Mouse (Mus musculus): ENCODE measurements around the gene Oas1f. TPM values are rescaled to one million over a fixed set of nuclear protein-coding genes. Genes with fewer than 3 reads are reported as not detected.
"Not testable (repeated sequence)": the region's sequence is repeated elsewhere in the genome, so short reads cannot be mapped to it uniquely, and the experiment has no call there.

Oas1f gene
- polyA plus RNA-seq, 1 experiment from 2014 or later: not detected

DNA sequence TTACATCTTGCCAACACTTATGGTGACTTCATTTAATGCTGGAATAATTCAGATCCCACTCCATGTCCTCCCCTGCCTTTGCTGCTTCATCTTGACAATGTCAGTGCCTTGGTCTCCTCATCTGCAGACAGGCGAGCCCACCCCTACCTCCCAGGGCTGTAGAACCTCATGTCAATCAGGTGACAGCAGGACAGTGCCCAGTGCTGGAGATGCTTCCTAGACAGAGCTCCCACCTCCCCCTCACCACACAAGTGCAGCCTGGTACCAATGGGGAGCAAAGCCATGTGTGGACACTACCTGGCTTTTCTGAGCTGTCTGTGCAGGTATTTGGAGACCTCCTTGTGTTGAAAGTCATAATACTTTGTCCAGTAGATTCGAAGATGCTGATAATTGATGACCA lies 31.6 kb downstream of the Oas1f start:
- ATAC-seq (ENCODE audit: low FRiP score, low read depth); H3K9ac ChIP-seq; H3K27ac ChIP-seq (replicated peaks); H3K4me3 ChIP-seq; H3K4me2 ChIP-seq; H3K4me1 ChIP-seq (replicated peaks); H3K27me3 ChIP-seq; H3K36me3 ChIP-seq; H3K9me3 ChIP-seq: not testable (repeated sequence)
- WGBS: 65% methylated on average over 2 of the region's 2 CpGs

DNA sequence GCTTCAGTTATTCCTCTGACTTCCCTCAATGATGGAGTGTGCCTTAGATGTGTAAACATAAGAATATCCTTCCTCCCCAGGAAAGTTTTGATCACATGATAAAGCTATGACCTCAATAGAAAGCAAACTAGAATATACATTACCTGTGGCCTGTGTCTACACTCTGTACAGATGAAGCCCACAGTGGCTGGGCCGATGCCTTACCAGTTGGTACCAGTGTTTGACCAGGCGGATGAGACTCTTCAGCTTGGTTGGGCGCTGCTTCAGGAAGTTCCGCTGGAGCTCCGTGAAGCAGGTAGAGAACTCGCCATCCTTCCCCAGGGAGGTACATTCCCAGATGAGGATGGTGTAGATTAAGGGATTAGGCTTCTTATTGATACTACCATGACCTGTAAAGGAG lies 34.5 kb downstream of the Oas1f start:
- H3K27ac ChIP-seq (replicated peaks); H3K4me1 ChIP-seq (replicated peaks); H3K27me3 ChIP-seq; H3K9ac ChIP-seq; H3K4me2 ChIP-seq; ATAC-seq (ENCODE audit: low FRiP score, low read depth); H3K9me3 ChIP-seq; H3K4me3 ChIP-seq; H3K36me3 ChIP-seq: not testable (repeated sequence)
- 97% methylated on average over 6 of the region's 6 CpGs for WGBS

DNA sequence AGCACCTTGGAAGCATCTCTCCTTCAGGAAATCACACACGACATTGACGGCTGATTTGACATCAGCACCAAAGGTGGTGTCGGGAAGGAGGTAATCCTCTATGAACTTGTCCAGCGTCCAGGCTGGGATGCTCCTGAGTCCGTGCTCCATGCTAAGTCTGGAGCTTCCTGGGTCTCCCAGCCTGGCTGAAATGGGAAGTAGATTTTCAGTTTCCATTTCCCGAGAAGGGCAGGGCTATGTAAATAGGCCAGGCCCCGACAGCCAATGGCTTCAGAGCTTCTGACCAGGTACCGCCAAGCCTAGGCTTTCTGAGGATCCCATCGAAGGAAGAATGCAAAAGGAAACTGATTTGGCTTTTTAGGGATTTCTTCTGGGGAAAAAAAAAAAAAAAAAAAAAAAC lies 40.2 kb downstream of the Oas1f start, which contains the start of gene Oas1g:
Oas1g (minus strand) TSS at position 201 of the 400 bp plus-strand sequence.
- H3K27me3 ChIP-seq; H3K4me2 ChIP-seq; H3K36me3 ChIP-seq; H3K9me3 ChIP-seq; H3K9ac ChIP-seq; H3K27ac ChIP-seq (replicated peaks); H3K4me3 ChIP-seq; ATAC-seq (ENCODE audit: low FRiP score, low read depth); H3K4me1 ChIP-seq (replicated peaks): not testable (repeated sequence)
- WGBS: 35% methylated on average over 6 of the region's 9 CpGs

DNA sequence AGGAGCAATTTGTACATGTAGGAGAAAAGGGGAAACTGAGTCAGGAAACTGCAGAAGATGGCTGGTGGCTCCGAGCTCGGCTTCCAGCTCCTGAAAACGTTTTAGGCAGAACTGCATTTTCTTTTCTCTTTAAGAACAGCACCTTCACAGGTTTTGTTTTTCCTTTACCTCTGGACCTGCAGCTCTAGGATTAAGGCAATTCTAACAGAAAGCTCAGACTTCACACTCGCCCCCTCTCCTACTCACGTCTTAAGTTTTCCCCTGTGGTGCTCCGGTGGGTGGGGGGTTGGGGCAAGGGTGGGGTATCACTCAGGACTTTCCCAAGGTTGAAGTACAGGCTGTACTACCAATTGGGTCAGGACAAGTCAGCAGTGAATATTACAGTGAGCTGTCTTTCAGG lies 40.7 kb downstream of the Oas1f start:
- H3K27me3 ChIP-seq: no peaks in the 10 kb centered on the region
- no peak overlapping the region for H3K9ac ChIP-seq
- no peak overlapping the region for H3K4me3 ChIP-seq
- 53% methylated on average over 6 of the region's 6 CpGs for WGBS
- no peaks in the 10 kb centered on the region for H3K9me3 ChIP-seq
- ATAC-seq (ENCODE audit: low FRiP score, low read depth): no peak
- no peaks in the 10 kb centered on the region for H3K4me1 ChIP-seq (replicated peaks)
- no peaks in the 10 kb centered on the region for H3K36me3 ChIP-seq
- no peak overlapping the region for H3K27ac ChIP-seq (replicated peaks)
- H3K4me2 ChIP-seq: no peak overlapping the region

DNA sequence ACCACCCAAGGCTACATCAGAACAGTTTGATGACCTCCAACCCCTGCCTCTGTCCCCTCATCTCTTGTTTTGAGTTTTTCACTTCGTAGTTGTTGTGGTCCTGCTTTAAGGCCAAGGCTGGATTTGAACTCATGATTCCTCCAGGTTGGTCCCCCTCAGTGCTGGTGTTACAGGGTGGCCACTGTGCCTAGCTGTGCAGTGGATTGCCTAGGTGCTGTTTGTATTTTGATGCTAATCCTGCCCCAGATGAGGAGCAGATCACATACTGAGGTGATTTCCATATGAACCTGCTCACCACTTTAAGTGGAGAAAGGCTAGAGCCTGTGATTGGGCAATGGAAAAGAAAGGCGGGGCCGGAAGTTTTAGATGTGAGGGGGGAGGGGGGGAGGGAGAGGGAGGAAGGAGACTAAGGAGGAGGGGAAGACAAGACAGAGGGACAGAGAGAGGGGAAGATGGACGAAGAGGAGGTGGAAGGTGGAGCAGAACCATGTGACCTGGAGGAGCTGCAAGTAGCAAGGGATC lies 41.2 kb downstream of the Oas1f start:
- H3K4me2 ChIP-seq; H3K4me1 ChIP-seq (replicated peaks); H3K4me3 ChIP-seq; H3K9ac ChIP-seq; ATAC-seq (ENCODE audit: low FRiP score, low read depth); H3K36me3 ChIP-seq; H3K27ac ChIP-seq (replicated peaks); H3K9me3 ChIP-seq; H3K27me3 ChIP-seq: not testable (repeated sequence)
- WGBS: 38% methylated on average over 4 of the region's 4 CpGs

DNA sequence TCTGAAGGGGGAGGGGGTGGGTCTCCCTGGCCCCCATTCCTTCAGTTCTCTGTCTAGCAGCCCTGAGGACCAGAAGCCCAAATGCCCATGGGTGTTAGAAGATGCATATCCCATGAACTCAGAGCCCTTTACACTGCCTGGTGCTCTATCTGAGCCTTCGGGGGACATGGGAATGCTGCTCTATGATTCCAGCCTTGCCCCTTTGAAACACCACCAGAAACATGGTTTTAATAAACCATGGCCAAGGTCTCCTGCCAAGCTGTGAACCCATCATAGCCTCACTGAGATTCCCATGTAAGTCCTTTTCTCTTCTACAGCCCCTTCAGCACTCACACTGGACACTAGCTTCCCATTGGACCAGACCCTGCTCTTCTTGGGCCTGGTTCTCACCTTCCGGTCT lies 42.9 kb downstream of the Oas1f start:
- no peak overlapping the region for H3K4me2 ChIP-seq
- H3K27ac ChIP-seq (replicated peaks): no peak overlapping the region
- no peaks in the 10 kb centered on the region for H3K4me1 ChIP-seq (replicated peaks)
- no peaks in the 10 kb centered on the region for H3K27me3 ChIP-seq
- no peaks in the 10 kb centered on the region for H3K36me3 ChIP-seq
- no peak for ATAC-seq (ENCODE audit: low FRiP score, low read depth)
- 88% methylated on average over 2 of the region's 2 CpGs for WGBS
- H3K4me3 ChIP-seq: no peak overlapping the region
- H3K9me3 ChIP-seq: no peaks in the 10 kb centered on the region
- no peak overlapping the region for H3K9ac ChIP-seq

DNA sequence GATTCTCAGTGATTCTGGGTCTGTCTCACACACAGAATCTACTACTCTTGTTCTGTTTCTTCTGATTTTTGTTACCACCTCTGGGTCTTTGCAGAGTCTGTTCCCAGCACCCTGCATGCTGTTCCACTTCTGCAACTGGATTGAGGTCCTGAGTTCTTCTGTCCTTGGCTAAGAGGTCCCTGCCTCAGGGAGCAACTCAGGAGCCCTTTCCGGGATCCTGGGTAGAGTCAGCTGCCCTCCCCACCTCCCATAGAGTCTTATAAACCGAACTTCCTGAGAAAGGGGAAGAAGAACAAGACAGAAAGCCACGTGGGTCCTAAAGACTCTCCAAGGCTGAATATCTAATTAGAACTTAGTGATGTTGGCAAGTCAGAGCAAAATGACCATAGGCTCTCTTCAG lies 43.8 kb downstream of the Oas1f start:
- H3K4me2 ChIP-seq: no peak overlapping the region
- H3K9ac ChIP-seq: no peak overlapping the region
- no peaks in the 10 kb centered on the region for H3K36me3 ChIP-seq
- no peaks in the 10 kb centered on the region for H3K4me1 ChIP-seq (replicated peaks)
- 53% methylated on average over 3 of the region's 3 CpGs for WGBS
- no peaks in the 10 kb centered on the region for H3K9me3 ChIP-seq
- ATAC-seq (ENCODE audit: low FRiP score, low read depth): no peak
- H3K4me3 ChIP-seq: no peak overlapping the region
- H3K27ac ChIP-seq (replicated peaks): no peak overlapping the region
- H3K27me3 ChIP-seq: no peaks in the 10 kb centered on the region

DNA sequence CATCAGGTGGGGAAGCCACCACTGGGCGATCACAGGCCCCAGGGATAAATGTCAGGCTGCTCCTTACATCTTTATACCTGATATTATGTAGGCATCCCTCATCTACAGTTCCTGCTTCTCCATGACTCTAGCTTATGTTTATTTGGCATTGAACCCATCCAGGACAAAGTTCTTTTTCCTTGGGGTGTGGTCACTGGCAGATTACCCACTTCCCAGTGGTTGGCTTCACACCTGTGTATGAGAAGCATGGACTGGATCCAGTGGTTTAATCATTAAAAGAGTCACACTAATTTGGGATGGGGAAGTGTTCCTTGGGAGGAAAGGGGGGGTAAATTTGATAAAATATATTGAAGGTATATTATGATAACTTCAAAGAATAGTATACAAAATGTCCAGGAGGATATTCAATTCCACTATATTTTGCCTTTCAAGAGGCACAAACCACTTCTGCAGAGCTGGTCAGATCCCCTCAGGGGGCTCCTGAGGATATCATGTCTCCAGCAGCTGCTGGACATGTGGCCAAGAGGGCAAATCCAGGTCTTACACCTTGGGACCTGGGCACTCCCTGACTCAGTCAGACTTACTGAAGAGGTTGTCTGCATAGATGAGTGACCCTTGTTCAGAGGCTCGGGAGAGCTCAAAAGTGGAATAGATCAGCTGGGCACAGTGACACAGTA lies 44.5 kb downstream of the Oas1f start:
- H3K4me2 ChIP-seq; H3K36me3 ChIP-seq; ATAC-seq (ENCODE audit: low FRiP score, low read depth): not testable (repeated sequence)

DNA sequence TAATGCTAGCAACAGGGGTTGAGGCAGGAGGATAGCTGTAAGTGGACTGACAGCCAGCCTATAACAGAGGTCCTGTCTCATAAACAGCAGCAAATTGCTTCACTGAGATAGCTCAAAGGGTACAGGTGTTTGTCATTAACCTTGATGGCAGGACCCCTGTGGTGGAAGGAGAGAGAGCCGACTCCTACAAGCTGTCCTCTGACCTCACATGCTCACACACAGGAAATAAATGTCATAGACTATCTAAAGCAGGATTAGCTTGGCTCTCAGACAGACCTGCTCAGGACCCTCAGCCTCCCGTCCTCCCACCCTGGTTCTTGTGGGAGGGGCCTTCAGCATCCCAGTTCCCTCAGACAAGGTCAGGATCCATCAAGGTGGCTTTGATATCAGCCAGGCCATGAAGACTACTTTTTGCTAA lies 45.1 kb downstream of the Oas1f start:
- Histone ChIP-seq H3K9me3 (no peaks in the 10 kb centered on the region), H3K27ac (replicated peaks) (no peak overlapping the region), H3K9ac (no peak overlapping the region), H3K36me3 (no peaks in the 10 kb centered on the region), H3K4me1 (replicated peaks) (no peaks in the 10 kb centered on the region), H3K27me3 (no peaks in the 10 kb centered on the region), H3K4me2 (no peak overlapping the region), H3K4me3 (no peak overlapping the region)
- no peak for ATAC-seq (ENCODE audit: low FRiP score, low read depth)
- 84% methylated on average over 2 of the region's 2 CpGs for WGBS

More for the DNA sequence above, 44.5 kb downstream of the Oas1f start:
- H3K9ac ChIP-seq; H3K4me3 ChIP-seq; H3K9me3 ChIP-seq; H3K27me3 ChIP-seq; H3K27ac ChIP-seq (replicated peaks); H3K4me1 ChIP-seq (replicated peaks): not testable (repeated sequence)
- 78% methylated on average over 2 of the region's 2 CpGs for WGBS

DNA sequence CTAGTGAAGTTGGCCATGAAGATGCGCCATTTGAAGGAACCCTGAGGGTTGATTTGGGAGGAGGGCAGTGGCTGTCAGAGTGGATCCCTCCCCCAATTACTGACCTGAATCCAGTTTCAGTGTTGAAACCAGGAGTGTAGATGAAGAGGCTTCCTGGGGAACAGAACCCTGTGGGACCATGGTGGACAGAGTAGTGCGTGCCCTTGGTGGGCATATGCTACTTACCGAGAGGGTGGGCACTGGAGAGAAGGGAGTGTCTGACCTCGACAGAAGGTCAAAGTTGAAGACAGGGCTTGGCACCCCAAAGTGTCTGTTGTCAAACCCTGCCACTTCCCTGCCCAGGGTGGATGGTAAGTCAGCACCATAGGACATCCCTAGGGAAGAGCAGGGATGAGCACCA lies 46.7 kb downstream of the Oas1f start:
- not testable (repeated sequence) for H3K9me3 ChIP-seq; H3K36me3 ChIP-seq; H3K4me2 ChIP-seq; H3K27me3 ChIP-seq; H3K9ac ChIP-seq; H3K4me3 ChIP-seq; H3K4me1 ChIP-seq (replicated peaks); H3K27ac ChIP-seq (replicated peaks); ATAC-seq (ENCODE audit: low FRiP score, low read depth)
- WGBS: 90% methylated on average over 4 of the region's 4 CpGs

DNA sequence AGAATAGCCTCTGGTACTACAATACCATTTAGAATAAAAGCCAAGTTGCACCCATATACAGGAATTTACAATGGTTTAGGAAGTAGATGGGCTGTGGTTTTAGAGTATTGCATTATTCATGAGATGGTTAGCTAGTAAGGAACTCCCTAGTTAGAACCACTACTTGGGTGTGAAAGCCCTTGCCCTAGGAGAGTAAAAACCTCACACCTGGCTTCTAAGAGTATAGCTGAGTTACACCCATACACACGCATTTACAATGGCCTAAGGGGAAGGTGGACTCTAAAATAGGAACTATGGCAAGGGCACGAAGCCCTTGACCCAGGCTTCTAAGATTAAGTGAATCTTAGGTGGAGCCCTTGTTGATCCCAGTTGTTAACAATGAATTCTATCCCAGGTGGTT lies 47.5 kb downstream of the Oas1f start:
- H3K27ac ChIP-seq (replicated peaks); H3K36me3 ChIP-seq; H3K27me3 ChIP-seq; H3K4me3 ChIP-seq; H3K9ac ChIP-seq; ATAC-seq (ENCODE audit: low FRiP score, low read depth); H3K4me1 ChIP-seq (replicated peaks); H3K9me3 ChIP-seq; H3K4me2 ChIP-seq: not testable (repeated sequence)
- WGBS: 79% methylated on average over 2 of the region's 2 CpGs

DNA sequence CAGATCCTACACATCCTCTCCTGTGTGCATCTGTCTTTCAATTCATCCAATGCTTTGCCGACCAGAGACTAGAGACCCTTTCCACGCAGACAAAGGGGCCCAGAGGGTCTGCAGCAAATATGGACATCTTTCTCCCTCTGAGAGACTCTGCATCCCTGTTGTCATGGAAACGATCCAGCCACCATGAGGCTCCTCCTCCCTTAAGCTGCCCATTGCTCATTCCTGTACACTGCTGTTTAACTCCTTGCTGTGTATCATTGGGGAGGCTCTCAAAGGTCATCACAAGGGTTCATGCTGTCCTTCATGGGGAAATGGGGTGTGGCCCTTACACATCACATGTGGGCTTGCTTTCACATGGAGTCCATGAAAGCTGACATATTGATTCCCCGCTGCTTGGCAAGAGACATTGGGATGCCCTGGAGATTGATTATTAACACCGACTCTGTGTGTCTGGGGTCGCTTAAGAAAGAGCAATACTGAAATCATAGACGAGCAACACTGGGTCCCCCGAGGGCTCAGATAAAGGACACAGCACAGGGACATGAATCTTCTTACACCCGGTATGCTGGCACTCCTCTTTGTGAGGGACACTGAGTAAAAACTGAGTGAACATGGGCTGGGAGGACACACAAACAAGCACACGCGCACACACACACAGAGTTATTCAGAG lies 48.2 kb downstream of the Oas1f start:
- Histone ChIP-seq H3K36me3 (no peaks in the 10 kb centered on the region), H3K4me3 (no peak overlapping the region), H3K4me2 (no peak overlapping the region), H3K4me1 (replicated peaks) (no peaks in the 10 kb centered on the region), H3K9ac (no peak overlapping the region), H3K27me3 (no peaks in the 10 kb centered on the region), H3K27ac (replicated peaks) (no peak overlapping the region), H3K9me3 (no peaks in the 10 kb centered on the region)
- ATAC-seq (ENCODE audit: low FRiP score, low read depth): no peak
- WGBS: 70% methylated on average over 11 of the region's 11 CpGs
